Mouse (Mus musculus): ENCODE data around the gene Lcn9.
A peak's percentile ranks its signal among the peaks of the same experiment; 100 is the strongest.
"Not testable (repeated sequence)": the region's sequence is repeated elsewhere in the genome, so short reads cannot be mapped to it uniquely, and the experiment has no call there.

Lcn9 gene

GRCm38 (mm10) chr2:25822806-25823205 is at the start of gene Lcn9:
Gene Lcn9, plus strand, starts transcription at chr2:25823153.
- no peak for DNase-seq (ENCODE audit: low spot score)

GRCm38 (mm10) chr2:25773507-25773906 is 49.4 kb upstream of the Lcn9 start:
- DNase-seq (ENCODE audit: low spot score): no peak

- no peak for DNase-seq (ENCODE audit: low spot score)
Observed at GRCm38 (mm10) chr2:25774640-25775039, 48.3 kb upstream of the Lcn9 start.

GRCm38 (mm10) chr2:25775991-25776390 is 47.0 kb upstream of the Lcn9 start:
- no peak for DNase-seq (ENCODE audit: low spot score)

GRCm38 (mm10) chr2:25776717-25777116 is 46.2 kb upstream of the Lcn9 start, which contains the start of gene Lcn11:
Gene Lcn11, plus strand, starts transcription at chr2:25777017.
- DNase-seq (ENCODE audit: low spot score): no peak

- no peak for DNase-seq (ENCODE audit: low spot score)
Observed at GRCm38 (mm10) chr2:25779076-25779475, 43.9 kb upstream of the Lcn9 start.

GRCm38 (mm10) chr2:25780921-25781320 is 42.0 kb upstream of the Lcn9 start:
- no peak for DNase-seq (ENCODE audit: low spot score)

- DNase-seq (ENCODE audit: low spot score): no peak
Observed at GRCm38 (mm10) chr2:25781957-25782356, 41.0 kb upstream of the Lcn9 start, which contains the start of gene Gm13539. Gene Gm13539, plus strand, starts transcription at chr2:25782257.

GRCm38 (mm10) chr2:25785573-25786322 is 37.2 kb upstream of the Lcn9 start:
- DNase-seq (ENCODE audit: low spot score): no peak

- no peak for DNase-seq (ENCODE audit: low spot score)
Observed at GRCm38 (mm10) chr2:25789092-25789491, 33.9 kb upstream of the Lcn9 start.

GRCm38 (mm10) chr2:25797635-25798034 is 25.3 kb upstream of the Lcn9 start:
- no peak for DNase-seq (ENCODE audit: low spot score)

- no peak for DNase-seq (ENCODE audit: low spot score)
Observed at GRCm38 (mm10) chr2:25798065-25798464, 24.9 kb upstream of the Lcn9 start.

- no peak for DNase-seq (ENCODE audit: low spot score)
Observed at GRCm38 (mm10) chr2:25811711-25812110, 11.2 kb upstream of the Lcn9 start.

- DNase-seq (ENCODE audit: low spot score): no peak
Observed at GRCm38 (mm10) chr2:25813364-25813763, 9.6 kb upstream of the Lcn9 start.

GRCm38 (mm10) chr2:25815748-25816147 is 7.2 kb upstream of the Lcn9 start, which contains the start of gene Glt6d1:
Gene Glt6d1, minus strand, starts transcription at chr2:25815848.
- not testable (repeated sequence) for DNase-seq (ENCODE audit: low spot score)

- no peak for DNase-seq (ENCODE audit: low spot score)
Observed at GRCm38 (mm10) chr2:25824751-25825150, 1.8 kb downstream of the Lcn9 start.

- no peak for DNase-seq (ENCODE audit: low spot score)
Observed at GRCm38 (mm10) chr2:25828344-25828947, 5.5 kb downstream of the Lcn9 start.

GRCm38 (mm10) chr2:25830786-25831185 is 7.8 kb downstream of the Lcn9 start:
- DNase-seq (ENCODE audit: low spot score): no peak

GRCm38 (mm10) chr2:25836291-25836690 is 13.3 kb downstream of the Lcn9 start:
- peak; percentile 47 for DNase-seq (ENCODE audit: low spot score)

GRCm38 (mm10) chr2:25842161-25842560 is 19.2 kb downstream of the Lcn9 start:
- no peak for DNase-seq (ENCODE audit: low spot score)

GRCm38 (mm10) chr2:25842758-25843157 is 19.8 kb downstream of the Lcn9 start:
- DNase-seq (ENCODE audit: low spot score): no peak

GRCm38 (mm10) chr2:25844097-25844496 is 21.1 kb downstream of the Lcn9 start:
- DNase-seq (ENCODE audit: low spot score): no peak

- no peak for DNase-seq (ENCODE audit: low spot score)
Observed at GRCm38 (mm10) chr2:25846516-25846915, 23.6 kb downstream of the Lcn9 start.

Data from yolk sac, embryonic 10.5 days (tissue).